Mouse (Mus musculus) lung, postnatal 0 days (tissue): ENCODE measurements around the gene Idua. TPM values are rescaled to one million over a fixed set of nuclear protein-coding genes. Genes with fewer than 3 reads are reported as not detected.

Experiments
- ATAC-seq: fragments of 200-750 bp; cut with Nextera tagmentation; 2 replicates; pipeline ENCODE4 v1.8.0; 2017; ENCODE audit warnings: moderate library complexity
- DNase-seq: peaks from one replicate; pipeline ENCODE4 v3.0.0-alpha.2; 2016; ENCODE audit warnings: low spot score
- H3K27ac ChIP-seq: fragments of 300-500 bp; sonication (generic); 2 replicates; pipeline ENCODE4 v1.5.1; 2014; ENCODE audit warnings: antibody characterized with exemption, mild to moderate bottlenecking, low read length, mixed read lengths
- H3K27me3 ChIP-seq: fragments of 300-500 bp; sonication (generic); replicated peaks from 2 replicates; pipeline ENCODE4 v1.6.1; 2014; ENCODE audit warnings: low read length, mixed read lengths; ENCODE audit not compliant: insufficient read depth
- H3K36me3 ChIP-seq: fragments of 300-500 bp; sonication (generic); 2 replicates; pipeline ENCODE4 v1.6.1; 2014; ENCODE audit warnings: low read length, mixed read lengths; ENCODE audit not compliant: insufficient read depth
- H3K4me1 ChIP-seq: fragments of 300-500 bp; sonication (generic); 2 replicates; pipeline ENCODE4 v1.6.1; 2014; ENCODE audit warnings: antibody characterized with exemption, low read depth, low read length, mixed read lengths; ENCODE audit not compliant: insufficient read depth
- H3K4me2 ChIP-seq: fragments of 300-500 bp; sonication (generic); replicated peaks from 2 replicates; pipeline ENCODE4 v1.6.1; 2014; ENCODE audit warnings: low read depth, mild to moderate bottlenecking, low read length, moderate library complexity, mixed read lengths
- H3K4me3 ChIP-seq: fragments of 300-500 bp; sonication (generic); 2 replicates; pipeline ENCODE4 v1.5.1; 2014; ENCODE audit warnings: low read depth, low read length
- H3K9ac ChIP-seq: fragments of 300-500 bp; sonication (generic); replicated peaks from 2 replicates; pipeline ENCODE4 v1.6.1; 2014; ENCODE audit warnings: low read depth, mild to moderate bottlenecking
- H3K9me3 ChIP-seq: fragments of 300-500 bp; sonication (generic); 2 replicates; pipeline ENCODE4 v1.6.1; 2016; ENCODE audit warnings: low read length, mixed read lengths
- CTCF ChIP-seq: IDR thresholded peaks from 2 replicates; pipeline ENCODE4 v1.5.1; 2016; ENCODE audit warnings: antibody characterized with exemption, mild to moderate bottlenecking
- EP300 ChIP-seq: IDR thresholded peaks from 2 replicates; pipeline ENCODE4 v1.6.1; 2016; ENCODE audit warnings: antibody characterized with exemption, mild to moderate bottlenecking, control low read depth
- WGBS: fragments of 180-500 bp; shearing (Covaris S2); extraction: QIAGEN DNeasy Blood & Tissue Kit; methylation state at CpG from one replicate; pipeline ENCODE4 v1.1.7; 2014; 5-methylcytosine and 5-hydroxymethylcytosine counted together
- polyA plus RNA-seq: library from polyadenylated mRNA; unstranded; fragments of >200 nt; fragmentation: Nextera tagmentation; extraction: Ambion mirVana; gene quantifications from 2 replicates; pipeline ENCODE4 v1.2.1, GENCODE M21; 2015

Idua gene
- polyA plus RNA-seq, 1 experiment from 2014 or later, result 7.1 TPM

DNA sequence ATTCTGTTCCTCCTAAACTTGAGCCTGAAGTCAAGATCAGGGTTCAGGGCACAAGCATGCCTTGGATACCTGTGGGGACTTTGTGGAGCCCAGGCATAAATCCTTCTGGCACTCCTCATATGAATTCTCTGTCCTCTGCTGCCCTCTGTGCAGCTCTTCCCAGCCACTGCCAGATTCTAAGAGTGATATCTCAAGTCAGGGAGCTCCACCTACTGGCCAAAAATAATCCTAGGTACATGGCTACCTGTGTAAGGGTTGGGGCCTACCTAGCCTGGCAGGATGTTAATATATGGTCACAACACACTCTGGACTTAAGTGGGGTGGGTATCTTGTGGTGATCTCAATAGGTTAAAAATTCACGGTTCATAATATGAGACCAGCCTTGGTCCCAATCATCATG, 8.3 kb upstream of the Idua start:
- Histone ChIP-seq H3K9ac (no peak overlapping the region), H3K4me2 (no peak overlapping the region), H3K9me3 (no peaks in the 10 kb centered on the region), H3K4me3 (no peak overlapping the region), H3K4me1 (no peaks in the 10 kb centered on the region), H3K27me3 (no peaks in the 10 kb centered on the region), H3K27ac (no peak overlapping the region), H3K36me3 (peaks cover 25% of the 10 kb centered on the region; the same call in 1 of the 2 replicates)
- ATAC-seq (peak; percentile 62), DNase-seq (peak; percentile 86)
- peak; percentile 87 for TF ChIP-seq CTCF
- TF ChIP-seq EP300, result no peak
- 36% methylated on average over 1 of the region's 1 CpGs for WGBS

DNA sequence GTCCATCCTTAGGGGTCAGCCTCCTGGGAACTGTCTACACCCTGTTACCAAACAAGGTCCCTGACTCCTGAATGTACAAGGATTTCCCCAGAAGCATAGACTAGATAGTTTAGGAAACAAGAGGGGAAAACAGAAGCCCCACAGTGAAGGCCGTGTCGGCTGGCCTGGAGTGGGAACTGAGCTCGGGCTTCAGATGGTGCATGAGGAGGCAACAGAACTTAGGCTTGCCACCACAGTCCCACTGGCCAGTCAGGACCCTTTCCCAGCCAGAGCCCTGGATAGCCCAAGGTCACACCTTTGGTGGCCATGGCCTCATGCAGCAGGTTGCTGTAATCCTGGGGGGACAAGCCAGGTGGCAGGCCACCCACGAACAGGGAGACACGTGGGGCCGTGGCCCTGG, 6.8 kb upstream of the Idua start:
- no peaks in the 10 kb centered on the region for H3K4me1 ChIP-seq
- WGBS, result 81% methylated on average over 6 of the region's 6 CpGs
- no peaks in the 10 kb centered on the region for H3K27me3 ChIP-seq
- no peak for TF ChIP-seq EP300
- TF ChIP-seq CTCF, result no peak
- no peak for ATAC-seq
- DNase-seq, result no peak
- no peak overlapping the region for H3K27ac ChIP-seq
- no peak overlapping the region for H3K4me3 ChIP-seq
- peaks cover 25% of the 10 kb centered on the region; the same call in 1 of the 2 replicates for H3K36me3 ChIP-seq
- H3K9me3 ChIP-seq, result no peaks in the 10 kb centered on the region
- no peak overlapping the region for H3K4me2 ChIP-seq
- H3K9ac ChIP-seq, result no peak overlapping the region

DNA sequence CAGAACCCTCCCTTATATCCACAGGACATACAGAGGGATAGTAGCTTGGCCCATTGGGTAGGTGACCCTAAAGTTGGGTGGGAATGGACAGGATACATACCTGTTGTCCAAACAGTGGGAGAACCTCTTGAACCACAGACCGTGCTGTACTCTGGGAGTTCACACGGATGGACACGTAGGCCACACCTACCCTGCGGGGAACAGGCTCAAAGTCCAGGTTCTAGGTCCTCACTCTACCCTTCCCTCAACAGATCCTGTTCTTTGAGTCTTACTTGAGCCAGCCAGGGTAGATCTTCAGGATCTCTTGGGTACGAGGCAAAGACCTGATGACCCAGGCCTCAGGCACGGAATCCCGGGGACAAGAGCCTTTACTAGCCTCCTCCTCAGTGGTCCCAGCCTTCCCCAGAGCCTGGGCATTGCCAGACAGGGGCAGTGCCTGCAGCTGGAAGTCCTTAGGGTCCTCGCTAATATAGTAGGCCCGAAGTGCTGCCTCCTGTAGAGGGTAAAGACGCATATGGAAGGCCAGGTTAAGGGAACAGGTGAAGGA, 5.6 kb upstream of the Idua start:
- TF ChIP-seq EP300 (no peak), CTCF (no peak)

DNA sequence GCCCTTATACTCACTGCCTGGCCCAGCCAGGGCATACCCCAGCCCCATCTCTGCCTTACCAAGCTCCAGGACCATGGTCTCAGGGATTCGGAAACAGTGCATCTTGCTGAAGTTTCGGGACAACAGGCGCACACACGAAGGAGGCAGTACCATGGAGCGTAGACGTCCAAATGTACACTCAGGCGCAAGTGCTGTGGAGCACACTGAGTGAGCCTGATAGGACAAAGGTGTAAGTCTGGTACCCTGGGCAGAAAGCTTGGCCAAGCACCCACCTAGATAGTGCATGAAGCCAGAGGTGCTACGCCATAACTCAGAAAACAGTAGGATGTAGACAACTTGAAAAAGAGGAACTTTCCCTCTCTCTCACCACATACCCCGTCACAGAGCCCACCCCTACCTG, 4.8 kb upstream of the Idua start:
- Histone ChIP-seq H3K4me3 (no peak overlapping the region), H3K4me1 (peaks cover 8% of the 10 kb centered on the region; the same call in 1 of the 2 replicates), H3K27me3 (no peaks in the 10 kb centered on the region), H3K27ac (no peak overlapping the region), H3K36me3 (peaks cover 25% of the 10 kb centered on the region; the same call in 1 of the 2 replicates), H3K9me3 (no peaks in the 10 kb centered on the region), H3K4me2 (no peak overlapping the region), H3K9ac (no peak overlapping the region)
- no peak for TF ChIP-seq EP300
- TF ChIP-seq CTCF, result no peak
- no peak for DNase-seq
- ATAC-seq, result no peak
- 94% methylated on average over 9 of the region's 9 CpGs for WGBS

More for the DNA sequence above, 5.6 kb upstream of the Idua start:
- Histone ChIP-seq H3K4me2 (no peak overlapping the region), H3K36me3 (peaks cover 25% of the 10 kb centered on the region; the same call in 1 of the 2 replicates), H3K9me3 (no peaks in the 10 kb centered on the region), H3K27ac (no peak overlapping the region), H3K9ac (no peak overlapping the region), H3K4me3 (no peak overlapping the region), H3K4me1 (peaks cover 2% of the 10 kb centered on the region; the same call in 1 of the 2 replicates), H3K27me3 (no peaks in the 10 kb centered on the region)
- ATAC-seq, result no peak
- DNase-seq, result no peak
- 92% methylated on average over 10 of the region's 10 CpGs for WGBS

DNA sequence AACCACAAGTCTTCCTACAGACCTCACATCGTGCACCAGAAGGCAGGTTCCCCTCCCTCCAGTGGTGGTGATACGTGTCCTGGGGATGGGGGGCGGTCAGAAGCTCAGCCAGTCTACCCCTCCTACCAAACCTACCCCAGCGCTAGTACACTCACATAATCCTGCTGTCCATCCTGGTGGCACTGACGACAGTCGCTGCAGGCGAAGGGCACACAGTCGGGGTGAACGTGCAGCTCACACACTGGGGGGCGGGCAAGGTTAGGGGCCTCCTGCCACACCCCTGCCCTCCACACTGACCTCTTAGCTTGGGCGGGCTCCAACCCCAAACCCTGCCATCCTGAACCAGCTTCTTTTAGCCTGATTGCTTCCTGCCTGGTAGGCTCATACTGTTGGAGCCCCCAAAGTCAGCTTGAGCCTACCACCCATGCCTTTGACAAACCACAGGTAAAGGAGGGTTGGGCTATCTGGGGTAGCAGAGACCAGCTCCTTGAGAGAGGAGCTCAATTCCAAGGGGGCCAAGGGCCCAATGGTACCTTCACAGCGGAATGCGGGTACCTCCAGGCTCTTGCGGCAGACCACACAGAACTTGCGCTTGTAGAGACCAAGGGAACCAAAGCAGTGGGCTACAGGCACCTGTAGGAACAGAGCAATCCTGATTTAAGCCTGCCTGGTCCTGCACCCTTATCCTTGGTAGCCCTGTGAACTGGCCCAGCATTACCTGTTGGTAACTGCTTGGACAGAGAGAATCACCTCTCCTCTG, 4.1 kb upstream of the Idua start:
- no peak for ATAC-seq

DNA sequence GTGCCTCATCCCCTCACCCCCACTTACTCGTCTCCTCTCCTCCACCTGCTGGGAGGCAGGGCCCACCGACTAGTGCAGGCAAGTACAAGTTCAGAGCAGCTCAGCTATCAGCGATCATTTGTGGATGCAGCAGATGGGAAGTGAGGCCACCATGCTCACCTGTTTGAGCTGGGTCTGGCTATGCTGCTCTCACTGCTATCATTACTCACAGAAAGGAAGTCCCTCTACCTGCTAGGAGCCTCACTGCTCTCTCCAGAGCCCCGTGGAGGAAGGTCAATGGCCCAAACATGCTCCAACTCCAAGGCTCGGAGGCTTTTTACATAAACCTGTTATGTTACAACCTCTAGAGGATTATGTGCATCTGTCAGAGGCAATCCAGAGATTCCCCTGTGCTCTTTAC, 2.7 kb upstream of the Idua start:
- WGBS, result 72% methylated on average over 5 of the region's 5 CpGs
- Histone ChIP-seq H3K36me3 (peaks cover 25% of the 10 kb centered on the region; the same call in 1 of the 2 replicates), H3K9me3 (no peaks in the 10 kb centered on the region)

More for the DNA sequence above, 4.1 kb upstream of the Idua start:
- WGBS, result 90% methylated on average over 15 of the region's 15 CpGs
- no peaks in the 10 kb centered on the region for H3K27me3 ChIP-seq
- peaks cover 25% of the 10 kb centered on the region; the same call in 1 of the 2 replicates for H3K36me3 ChIP-seq
- no peak overlapping the region for H3K9ac ChIP-seq
- peaks cover 8% of the 10 kb centered on the region; the same call in 1 of the 2 replicates for H3K4me1 ChIP-seq
- no peak overlapping the region for H3K4me3 ChIP-seq
- H3K27ac ChIP-seq, result no peak overlapping the region
- TF ChIP-seq CTCF, result no peak
- TF ChIP-seq EP300, result no peak
- no peaks in the 10 kb centered on the region for H3K9me3 ChIP-seq
- no peak overlapping the region for H3K4me2 ChIP-seq
- no peak for DNase-seq

More for the DNA sequence above, 2.7 kb upstream of the Idua start:
- Histone ChIP-seq H3K4me2 (no peak overlapping the region), H3K27ac (no peak overlapping the region), H3K9ac (no peak overlapping the region), H3K4me3 (no peak overlapping the region), H3K27me3 (no peaks in the 10 kb centered on the region), H3K4me1 (peaks cover 8% of the 10 kb centered on the region; the same call in 1 of the 2 replicates)
- ATAC-seq, result no peak
- TF ChIP-seq EP300, result no peak
- no peak for TF ChIP-seq CTCF
- DNase-seq, result no peak
